Mouse (Mus musculus) liver, embryonic 14.5 days (tissue): ENCODE results near the gene Arhgap27.

Experiments used
- CTCF ChIP-seq: IDR thresholded peaks from 2 replicates; pipeline ENCODE4 v1.5.1; 2016; ENCODE audit warnings: antibody characterized with exemption, low read depth, control low read depth
- EP300 ChIP-seq: IDR thresholded peaks from 2 replicates; pipeline ENCODE4 v1.6.1; 2016; ENCODE audit warnings: antibody characterized with exemption, low read depth

- TF ChIP-seq CTCF (no peak), EP300 (no peak)
These were observed 18.8 kb downstream of the Arhgap27 start for GRCm38 (mm10) chr11:103344494-103345332.
